Mouse (Mus musculus) forebrain, embryonic 14.5 days (tissue): ENCODE measurements around the gene Shisa2. TPM values are rescaled to one million over a fixed set of nuclear protein-coding genes. Genes with fewer than 3 reads are reported as not detected.
A peak's percentile ranks its signal among the peaks of the same experiment; 100 is the strongest.

ENCODE experiments used
- ATAC-seq: fragments of 200-750 bp; cut with Nextera tagmentation; 2 replicates; pipeline ENCODE4 v1.8.0; 2017; ENCODE audit warnings: mild to moderate bottlenecking, moderate library complexity
- DNase-seq: peaks from one replicate; pipeline ENCODE4 v3.0.0-alpha.2; 2015; ENCODE audit warnings: low spot score
- H3K27ac ChIP-seq: fragments of 300-500 bp; sonication (generic); 2 replicates; pipeline ENCODE4 v1.5.1; 2014; ENCODE audit warnings: low read depth, mild to moderate bottlenecking, control low read depth, low read length, moderate library complexity
- H3K27me3 ChIP-seq: fragments of 300-500 bp; sonication (generic); replicated peaks from 2 replicates; pipeline ENCODE4 v1.6.1; 2014; ENCODE audit warnings: low read length, control low read depth, mixed read lengths; ENCODE audit not compliant: control insufficient read depth, insufficient read depth
- H3K36me3 ChIP-seq: fragments of 300-500 bp; sonication (generic); 2 replicates; pipeline ENCODE4 v1.6.1; 2014; ENCODE audit warnings: low read length, control low read depth; ENCODE audit not compliant: control insufficient read depth, insufficient read depth
- H3K4me1 ChIP-seq: fragments of 300-500 bp; sonication (generic); 2 replicates; pipeline ENCODE4 v1.6.1; 2014; ENCODE audit warnings: antibody characterized with exemption, low read length, control low read depth; ENCODE audit not compliant: control insufficient read depth, insufficient read depth
- H3K4me2 ChIP-seq: fragments of 300-500 bp; sonication (generic); 2 replicates; pipeline ENCODE4 v1.6.1; 2014; ENCODE audit warnings: mild to moderate bottlenecking, control low read depth, low read length
- H3K4me3 ChIP-seq: fragments of 300-500 bp; sonication (generic); 2 replicates; pipeline ENCODE4 v1.5.1; 2014; ENCODE audit warnings: low read depth, low read length, control low read depth
- H3K9ac ChIP-seq: fragments of 300-500 bp; sonication (generic); 2 replicates; pipeline ENCODE4 v1.6.1; 2014; ENCODE audit warnings: mild to moderate bottlenecking, low read length, control low read depth, moderate library complexity
- H3K9me3 ChIP-seq: fragments of 300-500 bp; sonication (generic); replicated peaks from 2 replicates; pipeline ENCODE4 v1.6.1; 2016; ENCODE audit warnings: low read length, control low read depth, mixed read lengths; ENCODE audit not compliant: control insufficient read depth
- WGBS: fragments of 180-500 bp; shearing (Covaris S2); extraction: QIAGEN DNeasy Blood & Tissue Kit; methylation state at CpG from one replicate; pipeline ENCODE4 v1.1.7; 2014; 5-methylcytosine and 5-hydroxymethylcytosine counted together
- polyA plus RNA-seq: library from polyadenylated mRNA; unstranded; fragments of >200 nt; fragmentation: Nextera tagmentation; extraction: Ambion mirVana; gene quantifications from 2 replicates; pipeline ENCODE4 v1.2.1, GENCODE M21; 2014

Gene Shisa2
- polyA plus RNA-seq, 1 experiment from 2014 or later, result 17.6 TPM

DNA sequence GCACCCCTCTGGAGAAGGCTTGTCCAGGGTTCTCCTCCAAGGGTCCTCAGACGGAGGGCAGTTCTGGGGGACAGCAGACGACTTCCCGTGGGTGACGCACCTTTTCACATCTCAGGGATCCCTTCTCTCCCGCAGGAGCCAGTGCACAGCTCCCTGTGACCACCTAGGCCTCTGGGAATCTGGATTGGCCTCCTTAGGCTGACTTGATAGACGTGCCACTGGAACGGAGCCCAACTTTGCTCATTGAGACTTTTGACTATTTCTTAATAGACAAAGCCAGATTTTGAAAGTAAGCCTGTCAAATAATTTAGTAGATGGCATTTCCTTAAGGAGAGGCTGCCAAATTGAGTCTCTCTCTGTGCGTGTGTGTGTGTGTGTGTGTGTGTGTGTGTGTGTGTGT, 1.6 kb downstream of the Shisa2 start:
- Histone ChIP-seq H3K27ac (peak overlapping the region; percentile 91), H3K36me3 (peaks cover 20% of the 10 kb centered on the region), H3K4me1 (peaks cover 5% of the 10 kb centered on the region; the same call in 1 of the 2 replicates), H3K9ac (peak overlapping the region; percentile 87), H3K4me2 (peak overlapping the region; percentile 73), H3K4me3 (peak overlapping the region; percentile 71), H3K27me3 (0 out of 2 replicates have a peak, but pooled peaks cover 7% of the 10 kb centered on the region), H3K9me3 (no peaks in the 10 kb centered on the region)
- DNase-seq (peak; percentile 89), ATAC-seq (peak; percentile 47)
- WGBS, result 3% methylated on average over 8 of the region's 8 CpGs

GRCm38 (mm10) chr14:59627142-59627680, 2.1 kb downstream of the Shisa2 start:
- Histone ChIP-seq H3K27me3 (0 out of 2 replicates have a peak, but pooled peaks cover 7% of the 10 kb centered on the region), H3K9me3 (no peaks in the 10 kb centered on the region), H3K36me3 (peaks cover 20% of the 10 kb centered on the region), H3K27ac (peak overlapping the region; percentile 91), H3K4me1 (peaks cover 5% of the 10 kb centered on the region; the same call in 1 of the 2 replicates), H3K4me2 (peak overlapping the region; percentile 73), H3K9ac (peak overlapping the region; percentile 87), H3K4me3 (peak overlapping the region; percentile 71)
- WGBS, result 1% methylated on average over 9 of the region's 9 CpGs
- ATAC-seq (peak; percentile 21), DNase-seq (peak; percentile 81)

- under 1% methylated on average over 7 of the region's 7 CpGs for WGBS
- Histone ChIP-seq H3K36me3 (peaks cover 22% of the 10 kb centered on the region), H3K4me1 (peaks cover 5% of the 10 kb centered on the region; the same call in 1 of the 2 replicates), H3K9ac (peak overlapping the region; percentile 87), H3K4me2 (peak overlapping the region; percentile 73), H3K9me3 (no peaks in the 10 kb centered on the region), H3K4me3 (peak overlapping the region; percentile 71), H3K27ac (peak overlapping the region; percentile 91; the same call in 1 of the 2 replicates), H3K27me3 (0 out of 2 replicates have a peak, but pooled peaks cover 7% of the 10 kb centered on the region)
- DNase-seq (peak; percentile 79), ATAC-seq (peak; percentile 40; the same call in 1 of the 2 replicates)
Observed at GRCm38 (mm10) chr14:59627823-59628222, 2.7 kb downstream of the Shisa2 start.

DNA sequence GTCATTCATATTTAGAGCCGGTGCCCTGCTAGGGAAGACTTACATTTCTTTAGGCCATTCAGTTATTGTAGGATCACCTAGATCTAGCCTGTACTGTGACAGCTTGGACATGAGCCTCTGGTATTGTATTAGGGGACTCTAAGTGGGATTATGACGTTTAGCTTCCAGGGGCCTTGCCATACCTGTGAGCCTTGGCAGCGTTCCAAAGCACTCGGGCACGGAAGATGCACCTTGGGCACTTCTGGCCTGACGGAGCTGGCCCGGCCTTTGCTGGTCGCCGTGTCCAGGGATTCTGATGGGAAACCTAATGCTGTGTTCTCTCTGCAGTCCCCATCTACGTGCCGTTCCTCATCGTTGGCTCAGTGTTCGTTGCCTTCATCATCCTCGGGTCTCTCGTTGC, 4.2 kb downstream of the Shisa2 start:
- H3K4me3 ChIP-seq, result peak overlapping the region; percentile 71; the same call in 1 of the 2 replicates
- peak overlapping the region; percentile 73 for H3K4me2 ChIP-seq
- peaks cover 5% of the 10 kb centered on the region; the same call in 1 of the 2 replicates for H3K4me1 ChIP-seq
- H3K27me3 ChIP-seq, result no peaks in the 10 kb centered on the region
- DNase-seq, result no peak
- ATAC-seq, result no peak
- 66% methylated on average over 15 of the region's 15 CpGs for WGBS
- H3K36me3 ChIP-seq, result peaks cover 28% of the 10 kb centered on the region
- 0 out of 2 replicates have a peak overlapping the region, but pooled peaks have one; percentile 5 for H3K9ac ChIP-seq
- H3K27ac ChIP-seq, result no peak overlapping the region
- H3K9me3 ChIP-seq, result no peaks in the 10 kb centered on the region

GRCm38 (mm10) chr14:59630096-59630495, 5.0 kb downstream of the Shisa2 start:
- H3K36me3 ChIP-seq, result peaks cover 28% of the 10 kb centered on the region
- no peaks in the 10 kb centered on the region for H3K9me3 ChIP-seq
- H3K27ac ChIP-seq, result no peak overlapping the region
- no peak overlapping the region for H3K4me3 ChIP-seq
- H3K4me2 ChIP-seq, result peak overlapping the region; percentile 73; the same call in 1 of the 2 replicates
- WGBS, result 82% methylated on average over 9 of the region's 9 CpGs
- no peak for DNase-seq
- no peak overlapping the region for H3K9ac ChIP-seq
- peaks cover 5% of the 10 kb centered on the region; the same call in 1 of the 2 replicates for H3K4me1 ChIP-seq
- no peaks in the 10 kb centered on the region for H3K27me3 ChIP-seq
- ATAC-seq, result no peak

- peaks cover 3% of the 10 kb centered on the region; the same call in 1 of the 2 replicates for H3K4me1 ChIP-seq
- no peak overlapping the region for H3K9ac ChIP-seq
Observed at GRCm38 (mm10) chr14:59632067-59632466, 7.0 kb downstream of the Shisa2 start.

DNA sequence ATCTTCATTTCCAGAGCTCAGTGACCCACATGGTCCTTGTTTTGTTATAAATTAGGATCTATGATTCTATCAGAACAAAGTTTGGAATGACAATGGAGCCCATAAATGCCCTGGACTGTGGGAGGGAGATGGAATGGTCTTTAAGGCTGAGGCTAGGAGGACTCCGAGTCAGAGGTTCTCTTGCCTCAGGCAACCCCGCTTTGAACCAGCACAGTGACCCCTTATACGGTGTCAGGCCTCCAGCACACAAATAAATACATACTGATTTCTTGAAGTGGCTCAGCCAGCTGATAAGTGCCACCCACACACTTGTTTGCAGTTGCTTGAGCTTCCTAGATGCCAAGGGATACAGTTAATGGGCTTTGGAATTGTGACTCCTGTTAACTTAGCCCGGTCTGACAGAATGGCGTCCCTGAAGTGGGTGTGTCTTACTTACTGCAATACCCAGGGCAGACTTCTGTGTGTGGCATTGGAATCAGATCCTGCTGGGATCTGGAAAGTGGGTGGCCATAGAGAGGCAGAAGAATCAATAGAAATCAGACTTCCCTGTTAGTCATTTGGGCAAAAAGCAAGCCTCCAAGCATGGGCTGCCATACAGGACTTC, 8.3 kb downstream of the Shisa2 start:
- Histone ChIP-seq H3K4me1 (peaks cover 3% of the 10 kb centered on the region; the same call in 1 of the 2 replicates), H3K27ac (no peak overlapping the region), H3K4me3 (no peak overlapping the region), H3K27me3 (no peaks in the 10 kb centered on the region), H3K4me2 (no peak overlapping the region), H3K36me3 (peaks cover 28% of the 10 kb centered on the region), H3K9ac (no peak overlapping the region), H3K9me3 (no peaks in the 10 kb centered on the region)
- WGBS, result 66% methylated on average over 5 of the region's 5 CpGs
- ATAC-seq, result no peak
- no peak for DNase-seq

More at GRCm38 (mm10) chr14:59632067-59632466, 7.0 kb downstream of the Shisa2 start:
- no peaks in the 10 kb centered on the region for H3K9me3 ChIP-seq
- H3K27ac ChIP-seq, result no peak overlapping the region
- WGBS, result 90% methylated on average over 6 of the region's 6 CpGs
- ATAC-seq (no peak), DNase-seq (no peak)
- no peaks in the 10 kb centered on the region for H3K27me3 ChIP-seq
- no peak overlapping the region for H3K4me2 ChIP-seq
- peaks cover 28% of the 10 kb centered on the region for H3K36me3 ChIP-seq
- no peak overlapping the region for H3K4me3 ChIP-seq

DNA sequence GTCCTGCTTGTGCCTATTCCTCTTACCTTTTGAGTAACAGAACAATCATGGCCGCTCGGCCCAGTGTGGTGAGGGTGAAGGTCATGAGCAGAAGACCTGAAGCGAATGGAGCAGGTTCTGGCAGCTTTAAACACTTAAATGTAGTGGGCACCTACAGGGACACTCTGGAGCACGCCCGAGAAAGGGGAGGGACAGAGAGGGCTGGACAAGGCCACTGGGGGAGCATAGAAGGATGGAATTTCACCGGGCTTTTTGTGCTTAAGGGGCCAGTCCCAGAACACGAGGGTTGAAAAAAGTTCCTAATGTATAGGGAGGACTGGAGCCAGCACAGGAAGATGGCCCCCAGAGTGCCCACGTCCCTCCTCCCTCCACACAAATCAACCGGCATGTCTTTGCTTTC, 8.9 kb downstream of the Shisa2 start:
- peaks cover 3% of the 10 kb centered on the region; the same call in 1 of the 2 replicates for H3K4me1 ChIP-seq
- H3K27ac ChIP-seq, result no peak overlapping the region
- DNase-seq (no peak), ATAC-seq (no peak)
- 61% methylated on average over 9 of the region's 9 CpGs for WGBS
- H3K9me3 ChIP-seq, result no peaks in the 10 kb centered on the region
- H3K9ac ChIP-seq, result no peak overlapping the region
- H3K4me3 ChIP-seq, result no peak overlapping the region
- no peaks in the 10 kb centered on the region for H3K27me3 ChIP-seq
- no peak overlapping the region for H3K4me2 ChIP-seq
- peaks cover 28% of the 10 kb centered on the region for H3K36me3 ChIP-seq
